8 mouse cellular contexts compared by ENCODE assay signal in genomic region chr9:65576861-65577510, GRCm38 (mm10). TPM values are rescaled to one million over a fixed set of nuclear protein-coding genes. Genes with fewer than 3 reads are reported as not detected.
DNase-seq lines count a peak whose midpoint lies in the region; ATAC-seq and TF ChIP-seq lines count a peak whose summit lies in the region.

No protein-coding gene starts in this region.

- ATAC-seq in cerebellum, adult (ENCODE audit: insufficient number of reproducible peaks, low FRiP score, low TSS enrichment), result no peak
- 0 out of 2 replicates have a peak, but pooled peaks have one; percentile 1 for ATAC-seq in lung, embryonic 16.5 days (ENCODE audit: low read depth)
- no peak for ATAC-seq in hindbrain, embryonic 12.5 days (ENCODE audit: low FRiP score)

- no peaks in the 10 kb centered on the region for H3K27me3 ChIP-seq in lung, embryonic 16.5 days (ENCODE audit: control insufficient read depth, insufficient read depth, low read depth, low read length)
- H3K27me3 ChIP-seq in hindbrain, embryonic 12.5 days, result no peaks in the 10 kb centered on the region

- peak overlapping the region; percentile 56 for H3K27ac ChIP-seq in lung, embryonic 16.5 days (ENCODE audit: low read length)
- peak overlapping the region; percentile 34; the same call in 1 of the 2 replicates for H3K27ac ChIP-seq in embryonic fibroblast, embryonic 13.5 days (ENCODE audit: insufficient read depth, low read length)
- H3K27ac ChIP-seq in hindbrain, embryonic 12.5 days, result peak overlapping the region; percentile 30; the same call in 1 of the 2 replicates

- WGBS in lung, embryonic 16.5 days, result 36% methylated on average over 7 of the region's 7 CpGs
- 32% methylated on average over 7 of the region's 7 CpGs for WGBS in hindbrain, embryonic 12.5 days

- peak overlapping the region; percentile 29 for H3K4me2 ChIP-seq in lung, embryonic 16.5 days (ENCODE audit: low read depth, low read length)
- H3K4me2 ChIP-seq in hindbrain, embryonic 12.5 days (replicated peaks), result no peak overlapping the region

- H3K4me3 ChIP-seq in lung, embryonic 16.5 days (ENCODE audit: low read length), result no peak overlapping the region
- peak overlapping the region; percentile 93 for H3K4me3 ChIP-seq in embryonic fibroblast, embryonic 13.5 days (ENCODE audit: insufficient read depth, low read length)
- H3K4me3 ChIP-seq in hindbrain, embryonic 12.5 days, result no peak overlapping the region

- DNase-seq in cerebellum, adult 11-12 months, result peak; percentile 45
- DNase-seq in lung, postnatal 25 days (ENCODE audit: low spot score), result no peak
- peak; percentile 72 for DNase-seq in testis, postnatal 10 days (ENCODE audit: low spot score)
- DNase-seq in embryo, embryonic 11 days, result no peak

- TF ChIP-seq POLR2A in embryonic fibroblast, embryonic 13.5 days (IDR thresholded peaks at IDR 0.05; ENCODE audit: low read depth, low read length), result 0 out of 2 replicates have a peak, but pooled peaks have one; percentile 19

- H3K36me3 ChIP-seq in lung, embryonic 16.5 days (ENCODE audit: control insufficient read depth, insufficient read depth, low read length), result peaks cover 2% of the 10 kb centered on the region; the same call in 1 of the 2 replicates
- H3K36me3 ChIP-seq in hindbrain, embryonic 12.5 days, result peaks cover 9% of the 10 kb centered on the region; the same call in 1 of the 2 replicates

- no peak overlapping the region; the same call in 1 of the 2 replicates for H3K9ac ChIP-seq in lung, embryonic 16.5 days (ENCODE audit: low read length)
- H3K9ac ChIP-seq in hindbrain, embryonic 12.5 days, result no peak overlapping the region

- TF ChIP-seq CTCF in embryonic fibroblast, embryonic 13.5 days (IDR thresholded peaks at IDR 0.05; ENCODE audit: borderline replicate concordance, insufficient read depth, low read length), result no peak

- peaks cover 43% of the 10 kb centered on the region for H3K4me1 ChIP-seq in lung, embryonic 16.5 days (replicated peaks; ENCODE audit: control insufficient read depth, insufficient read depth, low read length)
- peaks cover 13% of the 10 kb centered on the region for H3K4me1 ChIP-seq in embryonic fibroblast, embryonic 13.5 days (ENCODE audit: control insufficient read depth, insufficient read depth, low read length)
- peaks cover 39% of the 10 kb centered on the region for H3K4me1 ChIP-seq in hindbrain, embryonic 12.5 days

- H3K9me3 ChIP-seq in lung, embryonic 16.5 days (ENCODE audit: control insufficient read depth, low read length), result no peaks in the 10 kb centered on the region
- H3K9me3 ChIP-seq in hindbrain, embryonic 12.5 days (replicated peaks), result no peaks in the 10 kb centered on the region

RNA-seq across cellular contexts. Expression of gene Plekho2, which starts 2.9 kb away (rescaled TPM):
- polyA plus RNA-seq in lung, embryonic 16.5 days (2015; fragmentation: Nextera tagmentation; extraction: Ambion mirVana), result 23.6 and 24.4 TPM in 2 replicates
- polyA plus RNA-seq in embryonic fibroblast, embryonic 13.5 days (2011; ENCODE audit: insufficient read length, low read depth, missing spikeins), result 58.1 and 78.4 TPM in 2 replicates
- 12.4 and 14.1 TPM in 2 replicates for polyA plus RNA-seq in hindbrain, embryonic 12.5 days (2016; fragmentation: Nextera tagmentation; extraction: Ambion mirVana)

RNA-seq across cellular contexts. Expression of gene Pif1, which starts 10.0 kb away (rescaled TPM):
- 16.1 and 17.0 TPM in 2 replicates for polyA plus RNA-seq in lung, embryonic 16.5 days (2015; fragmentation: Nextera tagmentation; extraction: Ambion mirVana)
- 8.3 and 10.9 TPM in 2 replicates for polyA plus RNA-seq in embryonic fibroblast, embryonic 13.5 days (2011; ENCODE audit: insufficient read length, low read depth, missing spikeins)
- 13.9 and 16.5 TPM in 2 replicates for polyA plus RNA-seq in hindbrain, embryonic 12.5 days (2016; fragmentation: Nextera tagmentation; extraction: Ambion mirVana)

RNA-seq across cellular contexts. Expression of gene Rbpms2, which starts 52.5 kb away (rescaled TPM):
- polyA plus RNA-seq in lung, embryonic 16.5 days (2015; fragmentation: Nextera tagmentation; extraction: Ambion mirVana), result 10.8 and 14.1 TPM in 2 replicates
- 22.7 and 34.1 TPM in 2 replicates for polyA plus RNA-seq in embryonic fibroblast, embryonic 13.5 days (2011; ENCODE audit: insufficient read length, low read depth, missing spikeins)
- 13.7 and 15.0 TPM in 2 replicates for polyA plus RNA-seq in hindbrain, embryonic 12.5 days (2016; fragmentation: Nextera tagmentation; extraction: Ambion mirVana)

RNA-seq across cellular contexts. Expression of gene Ankdd1a, which starts 57.0 kb away (rescaled TPM):
- polyA plus RNA-seq in lung, embryonic 16.5 days (2015; fragmentation: Nextera tagmentation; extraction: Ambion mirVana), result not detected in 2 replicates
- not detected in 2 replicates for polyA plus RNA-seq in embryonic fibroblast, embryonic 13.5 days (2011; ENCODE audit: insufficient read length, low read depth, missing spikeins)
- polyA plus RNA-seq in hindbrain, embryonic 12.5 days (2016; fragmentation: Nextera tagmentation; extraction: Ambion mirVana), result 0.22 TPM in 1 of 2 replicates, not detected in the other

Comparison
In these comparisons a context has a peak if more than half of its experiments do, and no peak if none do; other contexts are left out.
1. DNase-seq: peak in cerebellum, adult 11-12 months (single experiment) and testis, postnatal 10 days (single experiment); none in lung, postnatal 25 days (single experiment) and embryo, embryonic 11 days (single experiment).
2. Peak in every context shown above with its lines, with median percentiles within 50 percentile points of each other: H3K27ac ChIP-seq.